In genomic region chr10:83729492-83729891, GRCm38 (mm10) we compare ENCODE assay signal across 9 mouse cellular contexts. TPM values are rescaled to one million over a fixed set of nuclear protein-coding genes. Genes with fewer than 3 reads are reported as not detected.
A peak's percentile ranks its signal among the peaks of the same experiment; 100 is the strongest.
DNase-seq lines count a peak whose midpoint lies in the region; ATAC-seq and TF ChIP-seq lines count a peak whose summit lies in the region.
"Had no signal": no experiment of that assay in that cellular context is flagged by ENCODE, and none has a peak within 500 bp of the region (broad histone marks: within the 10 kb centered on the region; RNA-seq: fewer than 3 reads in every experiment).

No protein-coding gene starts in this region.

- ATAC-seq in CD4-positive, CD25-positive, alpha-beta regulatory T cell, adult 4 months: peak; percentile 54
- ATAC-seq in embryonic facial prominence, embryonic 14.5 days (ENCODE audit: low read depth): peak; percentile 74; the same call in 1 of the 2 replicates
- no peak for ATAC-seq in liver, embryonic 14.5 days (ENCODE audit: insufficient read depth)
- peak; percentile 68; the same call in 1 of the 2 replicates for ATAC-seq in neural tube, embryonic 14.5 days (ENCODE audit: low read depth)

- no peak overlapping the region for H3K4me3 ChIP-seq in embryonic facial prominence, embryonic 14.5 days (ENCODE audit: low read depth, low read length)
- no peak overlapping the region for H3K4me3 ChIP-seq in heart, embryonic 10.5 days
- H3K4me3 ChIP-seq in liver, embryonic 14.5 days (ENCODE audit: insufficient read depth in 1 of 2, low read depth in 2 of 2, low read length in 2 of 2): no peak overlapping the region
- no peak overlapping the region for H3K4me3 ChIP-seq in neural tube, embryonic 14.5 days (ENCODE audit: low read depth, low read length)
- H3K4me3 ChIP-seq in testis, adult 2 months (ENCODE audit: control insufficient read depth, low read depth, low read length): no peak overlapping the region
- H3K4me3 ChIP-seq: erythroblast, embryonic 14.5 days had no signal

- no peak overlapping the region for H3K9ac ChIP-seq in embryonic facial prominence, embryonic 14.5 days (ENCODE audit: low read depth, low read length)
- H3K9ac ChIP-seq in liver, embryonic 14.5 days (replicated peaks): no peak overlapping the region
- H3K9ac ChIP-seq in neural tube, embryonic 14.5 days (replicated peaks; ENCODE audit: low read depth, low read length): no peak overlapping the region

- no peaks in the 10 kb centered on the region for H3K4me1 ChIP-seq in embryonic facial prominence, embryonic 14.5 days (ENCODE audit: control insufficient read depth, insufficient read depth, low read length)
- H3K4me1 ChIP-seq in heart, embryonic 10.5 days: no peaks in the 10 kb centered on the region
- H3K4me1 ChIP-seq in liver, embryonic 14.5 days (replicated peaks; ENCODE audit: control insufficient read depth in 2 of 2, insufficient read depth in 2 of 2, low read length in 1 of 2): no peaks in the 10 kb centered on the region; a peak in 1 of 4 replicates
- no peaks in the 10 kb centered on the region for H3K4me1 ChIP-seq in neural tube, embryonic 14.5 days (ENCODE audit: control insufficient read depth, insufficient read depth, low read length)
- H3K4me1 ChIP-seq in testis, adult 2 months (ENCODE audit: control insufficient read depth, insufficient read depth, low read length): peaks cover 2% of the 10 kb centered on the region

- TF ChIP-seq POLR2A in testis, adult 2 months (IDR thresholded peaks at IDR 0.05; ENCODE audit: control insufficient read depth, low read depth, low read length): no peak

- H3K9me3 ChIP-seq in embryonic facial prominence, embryonic 14.5 days (ENCODE audit: control insufficient read depth, low read length): 0 out of 2 replicates have a peak, but pooled peaks cover 6% of the 10 kb centered on the region
- no peaks in the 10 kb centered on the region for H3K9me3 ChIP-seq in heart, embryonic 10.5 days
- H3K9me3 ChIP-seq in liver, embryonic 14.5 days (ENCODE audit: control insufficient read depth, low read length): no peaks in the 10 kb centered on the region
- no peaks in the 10 kb centered on the region for H3K9me3 ChIP-seq in neural tube, embryonic 14.5 days (ENCODE audit: control insufficient read depth, low read length)

- peak; percentile 73 to 87 for DNase-seq in adrenal gland, postnatal 4 days (ENCODE audit: low spot score in 2 of 2)
- DNase-seq in embryonic facial prominence, embryonic 14.5 days (ENCODE audit: low spot score): peak; percentile 75
- peak; percentile 85 for DNase-seq in heart, embryonic 10.5 days (ENCODE audit: low spot score)
- DNase-seq in kidney, postnatal 10 days: peak; percentile 93
- peak; percentile 19 to 23 (median 22) for DNase-seq in liver, embryonic 14.5 days (ENCODE audit: low read depth in 3 of 3, low spot score in 3 of 3)

- 28% methylated on average over 7 of the region's 7 CpGs for WGBS in embryonic facial prominence, embryonic 14.5 days
- WGBS in heart, embryonic 10.5 days: 29% methylated on average over 7 of the region's 7 CpGs
- WGBS in liver, embryonic 14.5 days (ENCODE audit: insufficient replicate concordance): 24% methylated on average over 7 of the region's 7 CpGs
- 43% methylated on average over 7 of the region's 7 CpGs for WGBS in neural tube, embryonic 14.5 days

- no peaks in the 10 kb centered on the region for H3K36me3 ChIP-seq in embryonic facial prominence, embryonic 14.5 days (ENCODE audit: control insufficient read depth, insufficient read depth, low read length)
- H3K36me3 ChIP-seq in heart, embryonic 10.5 days: 0 out of 2 replicates have a peak, but pooled peaks cover 3% of the 10 kb centered on the region
- H3K36me3 ChIP-seq in liver, embryonic 14.5 days (replicated peaks; ENCODE audit: control insufficient read depth, insufficient read depth, low read depth): no peaks in the 10 kb centered on the region
- no peaks in the 10 kb centered on the region for H3K36me3 ChIP-seq in neural tube, embryonic 14.5 days (ENCODE audit: control insufficient read depth, insufficient read depth, low read length)
- no peaks in the 10 kb centered on the region for H3K36me3 ChIP-seq in testis, adult 2 months (ENCODE audit: control insufficient read depth, insufficient read depth, low read length)

- TF ChIP-seq EP300 in liver, embryonic 14.5 days (IDR thresholded peaks at IDR 0.05; ENCODE audit: low read depth): no peak

- no peak overlapping the region for H3K27ac ChIP-seq in embryonic facial prominence, embryonic 14.5 days (replicated peaks; ENCODE audit: low read depth, low read length)
- H3K27ac ChIP-seq in heart, embryonic 10.5 days: no peak overlapping the region
- no peak overlapping the region for H3K27ac ChIP-seq in liver, embryonic 14.5 days
- H3K27ac ChIP-seq in neural tube, embryonic 14.5 days (ENCODE audit: low read depth, low read length): no peak overlapping the region
- H3K27ac ChIP-seq in testis, adult 2 months (ENCODE audit: control insufficient read depth, insufficient read depth, low read depth, low read length): no peak overlapping the region

- TF ChIP-seq CTCF in liver, embryonic 14.5 days (IDR thresholded peaks at IDR 0.05; ENCODE audit: low read depth): peak; percentile 89
- peak; percentile 83; the same call in 1 of the 2 replicates for TF ChIP-seq CTCF in testis, adult 2 months (IDR thresholded peaks at IDR 0.05; ENCODE audit: control insufficient read depth, insufficient read depth, insufficient replicate concordance, low read depth, low read length)

- H3K27me3 ChIP-seq in embryonic facial prominence, embryonic 14.5 days (replicated peaks; ENCODE audit: control insufficient read depth, insufficient read depth, low read length): no peaks in the 10 kb centered on the region
- no peaks in the 10 kb centered on the region for H3K27me3 ChIP-seq in heart, embryonic 10.5 days (ENCODE audit: insufficient read depth, poor library complexity, severe bottlenecking)
- no peaks in the 10 kb centered on the region for H3K27me3 ChIP-seq in liver, embryonic 14.5 days (ENCODE audit: control insufficient read depth, insufficient read depth, low read length)
- no peaks in the 10 kb centered on the region for H3K27me3 ChIP-seq in neural tube, embryonic 14.5 days (ENCODE audit: control insufficient read depth, insufficient read depth, low read length)
- H3K27me3 ChIP-seq in testis, adult 2 months (ENCODE audit: control insufficient read depth, insufficient read depth, low read length): no peaks in the 10 kb centered on the region

- H3K4me2 ChIP-seq in embryonic facial prominence, embryonic 14.5 days (ENCODE audit: low read depth, low read length): no peak overlapping the region
- no peak overlapping the region for H3K4me2 ChIP-seq in liver, embryonic 14.5 days (ENCODE audit: low read depth)
- H3K4me2 ChIP-seq in neural tube, embryonic 14.5 days (ENCODE audit: low read depth, low read length): no peak overlapping the region

RNA-seq across cellular contexts. Expression of gene 1500009L16Rik, which starts 6.8 kb away (rescaled TPM):
- 1 to 10 TPM; 1.9 to 7.4 TPM for polyA plus RNA-seq in CD4-positive, CD25-positive, alpha-beta regulatory T cell, adult 4 months (2017; shearing (Covaris generic))
- 10 to 100 TPM; 29.8 to 35.6 TPM for total RNA-seq in adrenal gland, postnatal 4 days (2021)
- 22.7 and 25.8 TPM in 2 replicates for polyA plus RNA-seq in embryonic facial prominence, embryonic 14.5 days (2014; fragmentation: Nextera tagmentation; extraction: Ambion mirVana)
- polyA plus RNA-seq in heart, embryonic 10.5 days (2016; fragmentation: Nextera tagmentation; extraction: Ambion mirVana): 14.4 and 28.3 TPM in 2 replicates
- 0.61 and 0.63 TPM in 2 replicates for polyA plus RNA-seq in liver, embryonic 14.5 days (2012; rRNA removed)
- 1.2 and 2.1 TPM in 2 replicates for polyA plus RNA-seq in liver, embryonic 14.5 days (2014; fragmentation: Nextera tagmentation; extraction: Ambion mirVana)
- 74.8 and 92.7 TPM in 2 replicates for polyA plus RNA-seq in neural tube, embryonic 14.5 days (2014; fragmentation: Nextera tagmentation; extraction: Ambion mirVana)
- polyA plus RNA-seq in testis, adult 2 months (2012; rRNA removed): 8.1 and 13.6 TPM in 2 replicates
- polyA plus RNA-seq: erythroblast, embryonic 14.5 days had no signal

Comparison
In these comparisons a context has a peak if more than half of its experiments do, and no peak if none do; other contexts are left out.
1. DNase-seq: peak in every context shown above with its lines; median percentile 93 in kidney, postnatal 10 days; 85 in heart, embryonic 10.5 days; 80 in adrenal gland, postnatal 4 days; 75 in embryonic facial prominence, embryonic 14.5 days; 22 in liver, embryonic 14.5 days.